Mouse (Mus musculus) liver, postnatal 0 days (tissue): ENCODE data around the gene Ctsll3. TPM values are rescaled to one million over a fixed set of nuclear protein-coding genes. Genes with fewer than 3 reads are reported as not detected.

Experiments
- ATAC-seq: fragments of 200-750 bp; cut with Nextera tagmentation; 2 replicates; pipeline ENCODE4 v1.8.0; 2017; ENCODE audit warnings: mild to moderate bottlenecking, moderate library complexity
- DNase-seq: peaks from one replicate; pipeline ENCODE4 v3.0.0-alpha.2; 2016
- H3K27ac ChIP-seq: fragments of 300-500 bp; sonication (generic); 2 replicates; pipeline ENCODE4 v1.5.1; 2014; ENCODE audit warnings: antibody characterized with exemption, moderate library complexity, mild to moderate bottlenecking, low read depth
- H3K27me3 ChIP-seq: fragments of 300-500 bp; sonication (generic); 2 replicates; pipeline ENCODE4 v1.6.1; 2014; ENCODE audit warnings: low read length, control low read depth, mixed read lengths; ENCODE audit not compliant: insufficient read depth
- H3K36me3 ChIP-seq: fragments of 300-500 bp; sonication (generic); replicated peaks from 2 replicates; pipeline ENCODE4 v1.6.1; 2014; ENCODE audit warnings: mild to moderate bottlenecking, control low read depth, low read length, moderate library complexity, mixed read lengths; ENCODE audit not compliant: insufficient read depth
- H3K4me1 ChIP-seq: fragments of 300-500 bp; sonication (generic); 2 replicates; pipeline ENCODE4 v1.6.1; 2014; ENCODE audit warnings: antibody characterized with exemption, mild to moderate bottlenecking, control low read depth; ENCODE audit not compliant: insufficient read depth
- H3K4me2 ChIP-seq: fragments of 300-500 bp; sonication (generic); 2 replicates; pipeline ENCODE4 v1.6.1; 2014; ENCODE audit warnings: low read depth, mild to moderate bottlenecking, low read length, moderate library complexity, mixed read lengths
- H3K4me3 ChIP-seq: fragments of 300-500 bp; sonication (generic); 2 replicates; pipeline ENCODE4 v1.5.1; 2014; ENCODE audit warnings: low read depth, low read length
- H3K9ac ChIP-seq: fragments of 300-500 bp; sonication (generic); replicated peaks from 2 replicates; pipeline ENCODE4 v1.6.1; 2014; ENCODE audit warnings: mild to moderate bottlenecking, moderate library complexity
- H3K9me3 ChIP-seq: fragments of 300-500 bp; sonication (generic); 2 replicates; pipeline ENCODE4 v1.6.1; 2016; ENCODE audit warnings: mild to moderate bottlenecking, control low read depth, low read length, mixed read lengths
- CTCF ChIP-seq: sonication (generic); IDR thresholded peaks from 2 replicates; pipeline ENCODE4 v1.5.1; 2016; ENCODE audit warnings: antibody characterized with exemption, low read depth
- EP300 ChIP-seq: IDR thresholded peaks from 2 replicates; pipeline ENCODE4 v1.6.1; 2016; ENCODE audit warnings: antibody characterized with exemption, low read depth, mild to moderate bottlenecking
- WGBS: fragments of 180-500 bp; shearing (Covaris S2); extraction: QIAGEN DNeasy Blood & Tissue Kit; methylation state at CpG from one replicate; pipeline ENCODE4 v1.1.7; 2014; ENCODE audit not compliant: insufficient replicate concordance; 5-methylcytosine and 5-hydroxymethylcytosine counted together
- polyA plus RNA-seq: library from polyadenylated mRNA; unstranded; fragments of >200 nt; fragmentation: Nextera tagmentation; extraction: Ambion mirVana; gene quantifications from 2 replicates; pipeline ENCODE4 v1.2.1, GENCODE M21; 2015

The Ctsll3 gene
- polyA plus RNA-seq, 1 experiment from 2014 or later: not detected

DNA sequence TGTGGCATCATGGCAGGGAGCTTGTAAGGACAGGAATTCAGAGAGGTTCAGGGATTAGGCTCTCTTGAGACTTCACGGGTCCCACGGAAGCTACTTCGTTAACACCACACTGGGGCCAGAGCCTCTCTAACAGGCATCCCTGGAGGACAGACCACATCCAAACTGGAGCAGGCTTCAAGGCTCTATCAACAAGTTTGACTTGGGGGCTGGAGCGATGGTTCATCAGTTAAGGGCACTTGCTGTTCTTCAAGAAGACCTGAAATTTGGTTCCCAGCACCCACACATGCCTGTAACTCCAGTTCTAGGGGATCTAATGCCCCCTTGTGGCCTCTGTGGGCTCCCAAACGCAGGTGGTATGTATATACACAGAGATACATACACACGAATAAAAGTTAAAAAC, 49.4 kb downstream of the Ctsll3 start:
- no peaks in the 10 kb centered on the region for H3K27me3 ChIP-seq
- no peak for ATAC-seq
- no peak for TF ChIP-seq EP300
- TF ChIP-seq CTCF: 0 out of 2 replicates have a peak, but pooled peaks have one; percentile 1
- H3K36me3 ChIP-seq: peaks cover 42% of the 10 kb centered on the region
- H3K27ac ChIP-seq: no peak overlapping the region
- H3K4me1 ChIP-seq: no peaks in the 10 kb centered on the region
- DNase-seq: no peak
- H3K4me2 ChIP-seq: no peak overlapping the region
- no peak overlapping the region for H3K9ac ChIP-seq
- H3K4me3 ChIP-seq: no peak overlapping the region
- 88% methylated on average over 6 of the region's 6 CpGs for WGBS
- H3K9me3 ChIP-seq: no peaks in the 10 kb centered on the region

DNA sequence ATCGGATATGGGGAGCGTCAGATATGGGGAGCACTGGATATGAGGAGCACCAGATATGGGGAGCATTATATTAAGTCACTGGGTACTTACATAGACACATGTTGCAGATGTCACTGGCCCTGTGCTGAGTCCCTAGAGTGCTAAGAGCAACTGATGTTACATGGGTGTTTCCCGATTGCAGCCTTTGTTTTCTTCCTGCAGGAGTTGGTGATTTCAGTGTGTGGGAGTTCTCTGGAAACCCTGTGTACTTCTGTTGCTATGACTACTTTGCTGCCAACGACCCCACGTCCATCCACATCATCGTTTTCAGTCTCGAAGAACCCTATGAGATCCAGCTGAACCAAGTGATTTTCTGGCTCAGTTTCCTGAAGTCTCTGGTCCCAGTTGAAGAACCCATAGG, 51.7 kb downstream of the Ctsll3 start:
- TF ChIP-seq CTCF (no peak), EP300 (no peak)
- Histone ChIP-seq H3K4me3 (no peak overlapping the region), H3K4me1 (no peaks in the 10 kb centered on the region), H3K27me3 (no peaks in the 10 kb centered on the region), H3K9me3 (no peaks in the 10 kb centered on the region), H3K36me3 (peaks cover 50% of the 10 kb centered on the region), H3K27ac (no peak overlapping the region), H3K9ac (no peak overlapping the region), H3K4me2 (no peak overlapping the region)
- DNase-seq (no peak), ATAC-seq (no peak)
- 86% methylated on average over 7 of the region's 7 CpGs for WGBS

DNA sequence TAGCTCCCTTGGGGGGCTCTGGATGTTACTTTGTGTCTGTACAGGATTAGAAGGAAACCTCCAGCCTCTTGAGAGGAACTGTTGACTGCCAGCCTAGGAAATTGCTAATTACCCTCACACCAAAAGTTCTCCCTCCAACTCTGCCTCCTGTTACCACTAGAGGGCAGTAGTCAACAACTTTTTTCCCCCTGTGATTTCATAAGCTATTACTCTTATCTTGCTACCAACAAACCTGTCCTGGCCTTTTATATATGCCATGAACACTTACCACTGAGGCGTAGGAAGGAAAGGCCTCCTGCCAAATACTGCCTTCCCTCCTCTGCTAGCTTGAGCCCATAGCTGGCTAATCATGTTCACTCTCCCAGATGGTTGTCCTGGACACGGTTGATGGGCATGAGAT, 54.1 kb downstream of the Ctsll3 start:
- Histone ChIP-seq H3K4me1 (peaks cover 8% of the 10 kb centered on the region), H3K27ac (no peak overlapping the region), H3K9me3 (no peaks in the 10 kb centered on the region), H3K4me3 (no peak overlapping the region), H3K36me3 (peaks cover 49% of the 10 kb centered on the region), H3K9ac (no peak overlapping the region), H3K4me2 (no peak overlapping the region), H3K27me3 (no peaks in the 10 kb centered on the region)
- DNase-seq (no peak), ATAC-seq (no peak)
- TF ChIP-seq EP300: no peak
- TF ChIP-seq CTCF: peak; percentile 69
- WGBS: 88% methylated on average over 2 of the region's 2 CpGs

Other genes starting within 250 kb of the Ctsll3 start
- gene Dapk1, start 200.9 kb downstream of the Ctsll3 start, polyA plus RNA-seq: 9.7 and 10.1 TPM in 2 replicates
- gene BC051665, start 16.5 kb downstream of the Ctsll3 start, polyA plus RNA-seq: not detected in 2 replicates
- not detected in 2 replicates for gene 4930486L24Rik, start 61.6 kb upstream of the Ctsll3 start, polyA plus RNA-seq
- gene Gm49392, start 94.0 kb upstream of the Ctsll3 start, polyA plus RNA-seq: 0.43 and 0.44 TPM in 2 replicates
- gene Ctla2b, start 94.6 kb upstream of the Ctsll3 start, polyA plus RNA-seq: 8.4 and 9.0 TPM in 2 replicates
- gene Tpbpb, start 102.0 kb upstream of the Ctsll3 start, polyA plus RNA-seq: not detected in 2 replicates
- not detected in 2 replicates for gene Gm49393, start 132.7 kb upstream of the Ctsll3 start, polyA plus RNA-seq
- 2.9 and 3.4 TPM in 2 replicates for gene Gm49391, start 133.7 kb upstream of the Ctsll3 start, polyA plus RNA-seq
- 42.0 and 42.9 TPM in 2 replicates for gene Ctla2a, start 133.8 kb upstream of the Ctsll3 start, polyA plus RNA-seq
- gene Tpbpa, start 139.1 kb upstream of the Ctsll3 start, polyA plus RNA-seq: not detected in 2 replicates
- 0.09 TPM in 1 of 2 replicates, not detected in the other for gene Ctsj, start 203.1 kb upstream of the Ctsll3 start, polyA plus RNA-seq
- not detected in 2 replicates for gene Ctsq, start 237.8 kb upstream of the Ctsll3 start, polyA plus RNA-seq